Mouse (Mus musculus): ENCODE data around the gene Baiap3. TPM values are rescaled to one million over a fixed set of nuclear protein-coding genes. Genes with fewer than 3 reads are reported as not detected.
A peak's percentile ranks its signal among the peaks of the same experiment; 100 is the strongest.

Baiap3 gene
- total RNA-seq (2021), result 10 to 100 TPM; 17.5 to 18.7 TPM
- long read RNA-seq, experiment 1, full-length matches to known transcripts, result 3 of 9 reads
- long read RNA-seq, experiment 1, partial matches to known transcripts, result 2 of 9 reads
- long read RNA-seq, experiment 1, other reads (novel, unspliced or antisense), result 4 of 9 reads
- long read RNA-seq, experiment 2, partial matches to known transcripts, result 1 of 1 reads
- long read RNA-seq, experiment 2, other reads (novel, unspliced or antisense), result 0 of 1 reads

- DNase-seq (ENCODE audit: low spot score in 2 of 2), result no peak
These were observed at the start of gene Baiap3 for GRCm38 (mm10) chr17:25256140-25256754. Gene Baiap3, minus strand, starts transcription at chr17:25256364.

GRCm38 (mm10) chr17:25298094-25298493 lies 41.9 kb upstream of the Baiap3 start, which contains the start of gene Prss34:
Gene Prss34, plus strand, starts transcription at chr17:25298394.
- DNase-seq (ENCODE audit: low spot score in 2 of 2), result no peak

GRCm38 (mm10) chr17:25294111-25294510 lies 37.9 kb upstream of the Baiap3 start:
- no peak for DNase-seq (ENCODE audit: low spot score in 2 of 2)

GRCm38 (mm10) chr17:25293495-25293894 lies 37.3 kb upstream of the Baiap3 start:
- DNase-seq (ENCODE audit: low spot score in 2 of 2), result no peak

GRCm38 (mm10) chr17:25290411-25290810 lies 34.2 kb upstream of the Baiap3 start:
- DNase-seq (ENCODE audit: low spot score in 2 of 2), result no peak

GRCm38 (mm10) chr17:25288842-25289241 lies 32.7 kb upstream of the Baiap3 start:
- peak; percentile 49 to 58 for DNase-seq (ENCODE audit: low spot score in 2 of 2)

- peak; percentile 46 to 73 for DNase-seq (ENCODE audit: low spot score in 2 of 2)
These were observed 28.9 kb upstream of the Baiap3 start for GRCm38 (mm10) chr17:25285033-25285432.

GRCm38 (mm10) chr17:25282133-25282532 lies 26.0 kb upstream of the Baiap3 start:
- no peak for DNase-seq (ENCODE audit: low spot score in 2 of 2)

GRCm38 (mm10) chr17:25275833-25276232 lies 19.7 kb upstream of the Baiap3 start:
- DNase-seq (ENCODE audit: low spot score in 2 of 2), result no peak

GRCm38 (mm10) chr17:25274571-25275346 lies 18.6 kb upstream of the Baiap3 start, which contains the start of gene Ube2i:
Gene Ube2i, minus strand, starts transcription at chr17:25274622.
- no peak for DNase-seq (ENCODE audit: low spot score in 2 of 2)

GRCm38 (mm10) chr17:25273706-25274501 lies 17.7 kb upstream of the Baiap3 start:
- peak; percentile 92 to 93 for DNase-seq (ENCODE audit: low spot score in 2 of 2)

GRCm38 (mm10) chr17:25272951-25273705 lies 17.0 kb upstream of the Baiap3 start:
- peak; percentile 80 to 86 for DNase-seq (ENCODE audit: low spot score in 2 of 2)

GRCm38 (mm10) chr17:25272326-25272725 lies 16.2 kb upstream of the Baiap3 start:
- DNase-seq (ENCODE audit: low spot score in 2 of 2), result no peak

GRCm38 (mm10) chr17:25270795-25271335 lies 14.7 kb upstream of the Baiap3 start:
- DNase-seq (ENCODE audit: low spot score in 2 of 2), result no peak

- no peak for DNase-seq (ENCODE audit: low spot score in 2 of 2)
These were observed 8.3 kb upstream of the Baiap3 start for GRCm38 (mm10) chr17:25264453-25264852.

- DNase-seq (ENCODE audit: low spot score in 2 of 2), result no peak
These were observed 1.7 kb upstream of the Baiap3 start for GRCm38 (mm10) chr17:25257804-25258261.

- DNase-seq (ENCODE audit: low spot score in 2 of 2), result no peak
These were observed 1.1 kb downstream of the Baiap3 start for GRCm38 (mm10) chr17:25255110-25255509.

- DNase-seq (ENCODE audit: low spot score in 2 of 2), result no peak
These were observed 2.4 kb downstream of the Baiap3 start for GRCm38 (mm10) chr17:25253760-25254159.

- DNase-seq (ENCODE audit: low spot score in 2 of 2), result no peak
These were observed 3.5 kb downstream of the Baiap3 start for GRCm38 (mm10) chr17:25252643-25253042.

All from left cerebral cortex, adult 18-20 months (tissue).